Mouse (Mus musculus) limb, embryonic 12.5 days (tissue): Measurements from ENCODE around the gene Gm7030. TPM values are rescaled to one million over a fixed set of nuclear protein-coding genes. Genes with fewer than 3 reads are reported as not detected.
"Not testable (repeated sequence)": the region's sequence is repeated elsewhere in the genome, so short reads cannot be mapped to it uniquely, and the experiment has no call there.

Experiments
- ATAC-seq: fragments of 200-750 bp; cut with Nextera tagmentation; 2 replicates; pipeline ENCODE4 v1.8.0; 2017; ENCODE audit warnings: low read depth, moderate TSS enrichment; ENCODE audit not compliant: insufficient number of reproducible peaks, insufficient read depth, low FRiP score, low TSS enrichment
- H3K27ac ChIP-seq: fragments of 300-500 bp; sonication (generic); 2 replicates; pipeline ENCODE4 v1.5.1; 2016; ENCODE audit warnings: mild to moderate bottlenecking, moderate library complexity
- H3K27me3 ChIP-seq: fragments of 300-500 bp; sonication (generic); 2 replicates; pipeline ENCODE4 v1.6.1; 2016; ENCODE audit warnings: mild to moderate bottlenecking, moderate library complexity
- H3K36me3 ChIP-seq: fragments of 300-500 bp; sonication (generic); 2 replicates; pipeline ENCODE4 v1.6.1; 2016; ENCODE audit warnings: mild to moderate bottlenecking, moderate library complexity
- H3K4me1 ChIP-seq: fragments of 300-500 bp; sonication (generic); replicated peaks from 2 replicates; pipeline ENCODE4 v1.6.1; 2016
- H3K4me2 ChIP-seq: fragments of 300-500 bp; sonication (generic); 2 replicates; pipeline ENCODE4 v1.6.1; 2016; ENCODE audit warnings: mild to moderate bottlenecking, moderate library complexity
- H3K4me3 ChIP-seq: fragments of 300-500 bp; sonication (generic); replicated peaks from 2 replicates; pipeline ENCODE4 v1.5.1; 2016; ENCODE audit warnings: mild to moderate bottlenecking
- H3K9ac ChIP-seq: fragments of 300-500 bp; sonication (generic); replicated peaks from 2 replicates; pipeline ENCODE4 v1.6.1; 2016; ENCODE audit warnings: mild to moderate bottlenecking, moderate library complexity
- H3K9me3 ChIP-seq: fragments of 300-500 bp; sonication (generic); 2 replicates; pipeline ENCODE4 v1.6.1; 2016; ENCODE audit warnings: mild to moderate bottlenecking, moderate library complexity
- WGBS: fragments of 180-500 bp; shearing (Covaris S2); methylation state at CpG from one replicate; pipeline ENCODE4 v1.1.7; 2016; 5-methylcytosine and 5-hydroxymethylcytosine counted together
- polyA plus RNA-seq: library from polyadenylated mRNA; unstranded; fragments of >200 nt; fragmentation: Nextera tagmentation; extraction: Ambion mirVana; gene quantifications from 2 replicates; pipeline ENCODE4 v1.2.1, GENCODE M21; 2016

Gm7030 gene
- polyA plus RNA-seq, 1 experiment from 2014 or later: not detected

DNA sequence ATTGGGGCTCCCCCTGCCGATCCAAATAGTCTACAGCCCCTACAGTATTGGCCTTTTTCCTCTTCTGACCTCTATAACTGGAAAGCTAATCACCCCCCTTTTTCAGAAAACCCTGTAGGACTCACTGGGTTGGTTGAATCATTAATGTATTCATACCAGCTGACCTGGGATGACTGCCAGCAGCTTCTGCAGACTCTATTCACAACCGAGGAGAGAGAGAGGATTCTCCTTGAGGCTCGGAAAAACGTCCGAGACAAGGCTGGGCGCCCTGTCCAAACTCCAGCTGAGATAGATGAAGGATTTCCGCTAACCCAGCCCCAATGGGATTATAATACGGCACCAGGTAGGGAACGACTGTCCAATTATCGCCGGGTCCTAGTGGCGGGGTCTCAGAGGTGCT lies 27.1 kb downstream of the Gm7030 start:
- WGBS: 91% methylated on average over 12 of the region's 12 CpGs
- not testable (repeated sequence) for H3K27ac ChIP-seq, H3K9me3 ChIP-seq, H3K9ac ChIP-seq, H3K4me1 ChIP-seq, H3K4me2 ChIP-seq, H3K36me3 ChIP-seq, ATAC-seq, H3K4me3 ChIP-seq, H3K27me3 ChIP-seq

GRCm38 (mm10) chr17:36099603-36100002 lies 29.6 kb downstream of the Gm7030 start:
- not testable (repeated sequence) for H3K9ac ChIP-seq, ATAC-seq, H3K9me3 ChIP-seq, H3K4me2 ChIP-seq, H3K36me3 ChIP-seq, H3K4me3 ChIP-seq, H3K4me1 ChIP-seq, H3K27me3 ChIP-seq, H3K27ac ChIP-seq
- 66% methylated on average over 2 of the region's 2 CpGs for whole genome bisulfite sequencing

DNA sequence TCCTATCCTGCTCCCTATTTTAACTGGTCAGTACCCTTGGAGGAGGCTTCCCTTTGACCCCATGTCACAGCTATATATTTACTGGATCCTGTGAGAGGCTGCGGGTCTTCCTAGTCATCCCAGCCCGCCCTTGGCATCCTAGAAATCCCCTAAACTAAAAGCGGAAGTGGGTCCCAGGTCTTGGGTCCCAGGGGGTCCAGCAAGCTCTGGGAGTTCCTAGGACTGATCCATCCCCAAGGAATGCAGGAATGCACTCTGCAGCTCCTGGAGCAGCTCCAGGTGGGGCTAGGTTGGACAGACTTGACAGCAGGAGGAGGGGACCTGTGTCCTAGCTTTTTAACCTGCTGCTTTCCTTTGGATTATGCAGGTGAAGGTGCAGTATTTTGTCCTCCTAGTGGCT lies 35.3 kb downstream of the Gm7030 start:
- H3K9ac ChIP-seq: no peak overlapping the region
- no peak overlapping the region for H3K4me3 ChIP-seq
- WGBS: 22% methylated on average over 3 of the region's 3 CpGs
- no peaks in the 10 kb centered on the region for H3K36me3 ChIP-seq
- H3K4me2 ChIP-seq: no peak overlapping the region
- no peaks in the 10 kb centered on the region for H3K4me1 ChIP-seq
- peaks cover 9% of the 10 kb centered on the region for H3K27me3 ChIP-seq
- H3K9me3 ChIP-seq: no peaks in the 10 kb centered on the region
- no peak overlapping the region for H3K27ac ChIP-seq
- ATAC-seq: no peak

DNA sequence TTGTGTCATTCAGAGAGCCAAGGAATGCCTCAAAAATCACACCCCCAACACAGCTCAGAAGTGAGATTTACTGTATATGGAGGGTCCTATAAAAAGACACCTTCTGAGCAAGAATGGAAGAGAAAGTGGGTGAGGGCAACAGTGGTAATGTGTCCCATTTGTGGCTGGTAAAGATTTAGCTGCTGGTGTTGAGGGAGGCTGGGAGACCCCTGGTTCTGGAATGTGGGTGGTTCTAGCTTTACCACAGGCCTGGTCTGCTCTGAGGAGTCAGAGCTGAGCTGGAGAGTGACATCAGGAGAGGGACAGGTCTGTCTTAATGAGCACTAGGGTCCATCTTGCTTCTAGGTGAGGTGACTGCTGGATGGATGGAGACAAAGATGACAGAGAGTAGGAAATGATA lies 36.7 kb downstream of the Gm7030 start:
- not testable (repeated sequence) for H3K4me1 ChIP-seq, H3K27me3 ChIP-seq, H3K9ac ChIP-seq, ATAC-seq, H3K27ac ChIP-seq, H3K9me3 ChIP-seq, H3K4me3 ChIP-seq, H3K36me3 ChIP-seq, H3K4me2 ChIP-seq

GRCm38 (mm10) chr17:36091933-36092332 lies 37.3 kb downstream of the Gm7030 start:
- not testable (repeated sequence) for H3K4me1 ChIP-seq, H3K9ac ChIP-seq, H3K4me2 ChIP-seq, H3K36me3 ChIP-seq, H3K27ac ChIP-seq, H3K9me3 ChIP-seq, H3K4me3 ChIP-seq, H3K27me3 ChIP-seq, ATAC-seq
- no CpG with 5 or more reads among the region's 2 CpGs for whole genome bisulfite sequencing

DNA sequence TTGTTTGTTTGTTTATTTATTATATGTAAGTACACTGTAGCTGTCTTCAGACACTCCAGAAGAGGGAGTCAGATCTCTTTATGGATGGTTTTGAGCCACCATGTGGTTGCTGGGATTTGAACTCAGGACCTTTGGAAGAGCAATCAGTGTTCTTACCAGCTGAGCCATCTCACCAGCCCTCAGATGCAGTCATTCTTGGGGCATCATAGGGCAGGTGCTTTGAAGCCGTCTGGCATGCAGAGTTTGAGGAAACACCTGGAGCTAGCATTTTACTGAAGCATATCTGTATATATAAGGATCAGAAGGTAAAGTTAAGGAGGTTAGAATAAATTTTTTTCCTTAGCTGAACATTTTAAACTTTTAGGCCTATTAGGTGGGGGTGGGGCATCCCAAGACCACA lies 43.2 kb downstream of the Gm7030 start:
- H3K4me2 ChIP-seq, ATAC-seq: not testable (repeated sequence)
- 71% methylated on average over 1 of the region's 1 CpGs for WGBS

GRCm38 (mm10) chr17:36083870-36084451 lies 45.3 kb downstream of the Gm7030 start:
- peak overlapping the region; percentile 52 for H3K9ac ChIP-seq
- ATAC-seq: 0 out of 2 replicates have a peak, but pooled peaks have one; percentile 20
- 1% methylated on average over 42 of the region's 42 CpGs for WGBS
- no peak overlapping the region for H3K27ac ChIP-seq
- H3K9me3 ChIP-seq: no peaks in the 10 kb centered on the region
- peak overlapping the region; percentile 52 for H3K4me3 ChIP-seq
- peaks cover 4% of the 10 kb centered on the region; the same call in 1 of the 2 replicates for H3K4me1 ChIP-seq
- peaks cover 50% of the 10 kb centered on the region for H3K27me3 ChIP-seq
- no peaks in the 10 kb centered on the region for H3K36me3 ChIP-seq
- H3K4me2 ChIP-seq: peak overlapping the region; percentile 94

More for the DNA sequence above, 43.2 kb downstream of the Gm7030 start:
- not testable (repeated sequence) for H3K4me1 ChIP-seq, H3K9ac ChIP-seq, H3K36me3 ChIP-seq, H3K27ac ChIP-seq, H3K9me3 ChIP-seq, H3K4me3 ChIP-seq
- H3K27me3 ChIP-seq: peaks cover 47% of the 10 kb centered on the region

- Histone ChIP-seq H3K9me3 (no peaks in the 10 kb centered on the region), H3K27ac (no peak overlapping the region), H3K4me2 (peak overlapping the region; percentile 94), H3K9ac (peak overlapping the region; percentile 52), H3K27me3 (peaks cover 50% of the 10 kb centered on the region), H3K4me3 (peak overlapping the region; percentile 52), H3K4me1 (peaks cover 4% of the 10 kb centered on the region; the same call in 1 of the 2 replicates), H3K36me3 (no peaks in the 10 kb centered on the region)
- 1% methylated on average over 46 of the region's 46 CpGs for WGBS
- ATAC-seq: peak; percentile 81
Measured at GRCm38 (mm10) chr17:36083266-36083869, 45.9 kb downstream of the Gm7030 start.

DNA sequence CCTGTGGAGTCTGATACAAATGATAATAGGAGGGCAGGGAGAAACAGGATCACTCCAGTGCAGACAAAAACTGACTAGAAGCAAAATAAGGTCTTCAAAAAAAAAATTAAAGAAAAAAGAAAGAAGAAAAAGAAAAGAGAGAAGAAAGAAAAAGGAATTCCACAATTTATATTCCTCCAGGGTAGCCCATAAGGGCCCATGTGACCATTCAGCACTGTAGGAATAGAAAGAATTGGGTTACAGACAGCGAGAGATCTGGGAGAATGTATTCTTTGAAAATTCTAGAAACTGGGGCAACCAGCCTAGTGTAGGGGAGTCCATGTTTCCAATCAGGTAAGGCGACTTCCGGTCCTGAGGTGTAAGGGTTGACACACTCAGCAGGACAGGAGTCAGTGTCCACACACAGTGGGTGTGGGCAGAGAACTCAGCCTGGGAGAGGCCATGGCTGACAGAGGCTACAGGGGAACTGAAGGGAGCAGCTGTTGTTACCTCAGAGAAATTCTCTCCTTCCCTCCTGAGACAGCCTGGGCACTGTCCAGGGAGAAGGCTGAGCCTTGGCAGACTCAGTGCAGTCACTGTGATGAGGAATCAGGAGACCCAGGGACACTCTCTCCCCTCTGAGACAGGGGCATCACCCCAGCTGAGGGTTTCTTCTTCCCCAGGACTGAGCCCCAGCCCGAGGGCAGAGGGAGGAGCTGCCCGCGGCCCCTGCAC lies 46.5 kb downstream of the Gm7030 start:
- H3K9me3 ChIP-seq, ATAC-seq, H3K36me3 ChIP-seq, H3K9ac ChIP-seq, H3K4me1 ChIP-seq, H3K27ac ChIP-seq: not testable (repeated sequence)
- Histone ChIP-seq H3K27me3 (peaks cover 50% of the 10 kb centered on the region), H3K4me3 (peak overlapping the region; percentile 52), H3K4me2 (peak overlapping the region; percentile 94)
- 25% methylated on average over 6 of the region's 6 CpGs for WGBS

DNA sequence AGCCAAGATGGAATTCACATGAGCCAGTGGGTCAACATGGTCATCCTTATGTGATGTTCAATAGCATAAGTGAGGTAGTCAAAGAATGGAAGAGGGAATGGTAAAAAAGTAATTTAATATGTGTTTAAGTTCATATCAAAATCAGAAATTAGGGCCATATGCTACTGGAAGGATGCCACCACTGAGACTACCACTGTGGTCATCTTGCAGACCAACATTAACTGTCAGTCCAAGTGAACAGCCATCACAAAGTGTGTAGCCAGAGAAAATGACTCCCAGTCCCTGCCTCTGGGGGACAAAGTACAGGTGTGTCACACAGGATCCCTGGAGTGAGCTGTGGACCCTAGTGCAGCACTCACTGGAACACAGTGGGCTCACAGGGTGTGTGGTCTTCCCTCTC lies 47.3 kb downstream of the Gm7030 start:
- peaks cover 50% of the 10 kb centered on the region for H3K27me3 ChIP-seq
- not testable (repeated sequence) for H3K9me3 ChIP-seq, H3K36me3 ChIP-seq, ATAC-seq, H3K27ac ChIP-seq, H3K4me1 ChIP-seq, H3K9ac ChIP-seq, H3K4me3 ChIP-seq, H3K4me2 ChIP-seq

DNA sequence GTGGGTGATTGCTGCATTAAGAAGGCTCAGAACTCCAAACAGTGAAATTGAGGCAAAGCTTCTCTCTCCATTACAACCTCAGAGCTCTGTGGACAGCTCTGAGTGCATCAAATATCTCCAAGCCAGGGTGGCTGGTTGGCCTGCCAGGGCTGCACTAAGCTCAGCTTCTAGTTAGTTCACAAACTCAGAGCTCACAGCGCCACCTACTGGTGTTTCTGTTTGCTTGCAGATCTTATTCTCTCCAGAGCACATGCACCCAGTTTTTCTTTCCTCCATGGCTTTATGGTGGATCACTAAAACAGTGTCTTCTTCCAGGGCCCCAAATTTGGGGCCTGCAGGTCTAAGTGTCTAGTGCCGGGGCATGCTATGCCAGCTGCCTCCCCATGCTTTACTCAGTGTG lies 68.4 kb downstream of the Gm7030 start:
- ATAC-seq: no peak
- H3K27ac ChIP-seq: no peak overlapping the region
- WGBS: 25% methylated on average over 2 of the region's 2 CpGs

More for the DNA sequence above, 68.4 kb downstream of the Gm7030 start:
- H3K27me3 ChIP-seq: no peaks in the 10 kb centered on the region
- no peak overlapping the region for H3K4me2 ChIP-seq
- H3K9ac ChIP-seq: no peak overlapping the region
- H3K4me3 ChIP-seq: no peak overlapping the region
- no peaks in the 10 kb centered on the region for H3K9me3 ChIP-seq
- no peaks in the 10 kb centered on the region for H3K4me1 ChIP-seq
- no peaks in the 10 kb centered on the region for H3K36me3 ChIP-seq
